Mouse (Mus musculus): Measurements from ENCODE around the gene Agt. TPM values are rescaled to one million over a fixed set of nuclear protein-coding genes. Genes with fewer than 3 reads are reported as not detected.

The Agt gene
- total and polyA plus RNA-seq, 3 experiments = not detected

GRCm38 (mm10) chr8:124517142-124517541, 52.4 kb downstream of the Agt start:
- Histone ChIP-seq H3K27ac (ENCODE audit: insufficient read depth, low read depth) (no peak overlapping the region), H3K4me3 (replicated peaks in 1 of 3; ENCODE audit: low read depth in 2 of 3, low read length in 2 of 3, poor library complexity in 1 of 3) (no peak overlapping the region), H3K4me2 (ENCODE audit: insufficient read depth, low read depth, poor library complexity, severe bottlenecking) (no peak overlapping the region), H3K79me2 (replicated peaks; ENCODE audit: control insufficient read depth, extremely low read depth, insufficient read depth, poor library complexity, severe bottlenecking) (peaks cover 13% of the 10 kb centered on the region), H3K9me3 (replicated peaks; ENCODE audit: low read length) (no peaks in the 10 kb centered on the region), H3K4me1 (ENCODE audit: control insufficient read depth in 1 of 2, insufficient read depth in 2 of 2) (peaks cover 7 to 22% of the 10 kb centered on the region in 2 experiments), H3K36me3 (replicated peaks in 1 of 2; ENCODE audit: control insufficient read depth in 1 of 2, insufficient read depth in 1 of 2, low read length in 1 of 2) (peaks cover 0 to 2% of the 10 kb centered on the region in 2 experiments), H3K9ac (ENCODE audit: insufficient read depth, low read depth) (no peak overlapping the region), H3K27me3 (replicated peaks) (no peaks in the 10 kb centered on the region)
- dilution Hi-C loops (cut with MboI; ENCODE audit: extremely low pct_ligation_motif_present, extremely low pct_unique_long_range_greater_than_20kb, low sequenced_read_pairs) = no loop called here
- in situ Hi-C loops (cut with MboI; ENCODE audit: low pct_ligation_motif_present, low pct_unique_long_range_greater_than_20kb, low sequenced_read_pairs) = no loop called here
- TF ChIP-seq MAX (IDR thresholded peaks at IDR 0.05; ENCODE audit: low read length) (no peak), SMC3 (IDR thresholded peaks at IDR 0.05; ENCODE audit: low read depth, low read length) (no peak), KAT2A (IDR thresholded peaks at IDR 0.05; ENCODE audit: insufficient replicate concordance, low read length) (no peak), NRF1 (IDR thresholded peaks at IDR 0.05; ENCODE audit: low read depth, low read length) (no peak), ZMIZ1 (IDR thresholded peaks at IDR 0.05; ENCODE audit: low read depth, low read length) (no peak), MXI1 (IDR thresholded peaks at IDR 0.05; ENCODE audit: low read depth, low read length) (no peak), POLR2A (IDR thresholded peaks at IDR 0.05; ENCODE audit: low read depth, low read length) (no peak), HCFC1 (IDR thresholded peaks at IDR 0.05; ENCODE audit: low read depth, low read length) (no peak), GABPA (IDR thresholded peaks at IDR 0.05; ENCODE audit: insufficient replicate concordance, low read depth, low read length) (no peak), ETS1 (conservative IDR thresholded peaks at IDR 0.05; ENCODE audit: low read depth, low read length) (no peak), ZKSCAN1 (IDR thresholded peaks at IDR 0.05; ENCODE audit: borderline replicate concordance, low read depth, low read length) (no peak), CHD1 (IDR thresholded peaks at IDR 0.05; ENCODE audit: low read depth, low read length) (no peak)
- peak; percentile 5 for DNase-seq (ENCODE audit: extremely low read depth)

DNA sequence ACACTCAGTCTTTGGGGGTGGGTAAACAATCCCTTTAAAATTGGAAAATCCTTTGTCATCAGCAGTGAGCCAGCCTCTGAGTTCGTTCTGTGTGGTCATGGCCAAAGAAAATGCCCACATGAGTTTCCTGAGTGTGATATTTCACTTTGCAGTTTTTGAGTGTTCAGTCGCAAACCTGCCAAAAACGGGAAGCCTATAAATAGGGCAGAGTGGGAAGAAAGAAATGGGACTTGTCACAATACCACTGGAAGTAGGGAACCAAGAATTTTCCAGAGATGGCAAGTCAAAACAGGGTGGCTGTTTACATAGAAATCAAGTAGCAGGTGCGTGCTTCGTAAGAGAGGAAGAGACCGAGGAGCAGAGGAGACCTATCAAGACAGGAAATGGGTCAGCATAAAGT, 53.0 kb downstream of the Agt start:
- H3K4me1 ChIP-seq (ENCODE audit: control insufficient read depth in 1 of 2, insufficient read depth in 2 of 2) = peaks cover 3 to 15% of the 10 kb centered on the region in 2 experiments; a peak in 3 of 4 replicates
- peaks cover 6% of the 10 kb centered on the region for H3K27me3 ChIP-seq (replicated peaks)
- H3K9ac ChIP-seq (ENCODE audit: insufficient read depth, low read depth) = no peak overlapping the region
- TF ChIP-seq POLR2A (IDR thresholded peaks at IDR 0.05; ENCODE audit: low read depth, low read length) (no peak), ETS1 (conservative IDR thresholded peaks at IDR 0.05; ENCODE audit: low read depth, low read length) (no peak), EP300 (IDR thresholded peaks at IDR 0.05; ENCODE audit: low read length) (no peak), USF2 (conservative IDR thresholded peaks at IDR 0.05; ENCODE audit: low read depth, low read length) (no peak), HCFC1 (IDR thresholded peaks at IDR 0.05; ENCODE audit: low read depth, low read length) (no peak), MYC (IDR thresholded peaks at IDR 0.05; ENCODE audit: low read depth, low read length) (no peak)
- no peak overlapping the region for H3K4me2 ChIP-seq (ENCODE audit: insufficient read depth, low read depth, poor library complexity, severe bottlenecking)
- no peaks in the 10 kb centered on the region for H3K36me3 ChIP-seq (replicated peaks in 1 of 2; ENCODE audit: control insufficient read depth in 1 of 2, insufficient read depth in 1 of 2, low read length in 1 of 2)
- no peak overlapping the region for H3K4me3 ChIP-seq (replicated peaks in 1 of 3; ENCODE audit: low read depth in 2 of 3, low read length in 2 of 3, poor library complexity in 1 of 3)
- no peak for DNase-seq (ENCODE audit: extremely low read depth)
- in situ Hi-C loops (cut with MboI; ENCODE audit: low pct_ligation_motif_present, low pct_unique_long_range_greater_than_20kb, low sequenced_read_pairs) (no loop called here), dilution Hi-C loops (cut with MboI; ENCODE audit: extremely low pct_ligation_motif_present, extremely low pct_unique_long_range_greater_than_20kb, low sequenced_read_pairs) (no loop called here)
- H3K9me3 ChIP-seq (replicated peaks; ENCODE audit: low read length) = no peaks in the 10 kb centered on the region
- no peak overlapping the region for H3K27ac ChIP-seq (ENCODE audit: insufficient read depth, low read depth)
- peaks cover 7% of the 10 kb centered on the region for H3K79me2 ChIP-seq (replicated peaks; ENCODE audit: control insufficient read depth, extremely low read depth, insufficient read depth, poor library complexity, severe bottlenecking)

Measured in CH12.LX (cell line).